Mouse (Mus musculus) left cerebral cortex, adult 8-10 months (tissue): ENCODE data around the gene Slc25a42. TPM values are rescaled to one million over a fixed set of nuclear protein-coding genes. Genes with fewer than 3 reads are reported as not detected.
A peak's percentile ranks its signal among the peaks of the same experiment; 100 is the strongest.

ENCODE experiments used
- DNase-seq, 2 experiments: peaks; one replicate each; pipeline ENCODE4 v3.0.0; 2022; ENCODE audit warnings: low spot score in 2 of 2
- total RNA-seq, 4 experiments: library from RNA; stranded (reverse); gene quantifications; 2 replicates each; pipeline ENCODE4 v1.2.4; 2022

Slc25a42 gene
- total RNA-seq, 4 experiments from 2014 or later, result 30.4 to 36.5 (median 34.9) TPM

DNA sequence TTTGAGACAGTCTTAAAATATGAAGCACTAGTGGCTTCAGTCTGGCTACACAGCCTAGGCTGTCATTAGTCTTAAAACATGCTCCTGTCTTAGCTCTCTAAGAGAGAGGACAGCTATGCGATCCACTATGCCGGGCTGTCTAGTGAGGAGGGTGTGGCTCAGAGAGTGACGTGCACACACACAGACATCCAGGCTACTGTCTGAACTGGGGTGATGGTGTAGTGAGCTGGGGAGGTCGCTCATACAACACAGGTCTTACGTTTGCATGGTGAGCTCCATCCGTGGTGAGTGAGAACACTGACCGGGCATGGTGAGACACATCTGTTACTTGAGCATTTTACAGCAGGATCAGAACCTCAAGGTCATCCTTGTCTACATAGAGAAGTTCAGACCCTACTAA is 40.9 kb downstream of the Slc25a42 start:
- DNase-seq, result no peak

GRCm38 (mm10) chr8:70170748-70171147 is 41.4 kb downstream of the Slc25a42 start:
- no peak for DNase-seq

GRCm38 (mm10) chr8:70170116-70170515 is 42.0 kb downstream of the Slc25a42 start:
- no peak for DNase-seq

- peak in 1 of 2 experiments; percentile 33 for DNase-seq
Observed at GRCm38 (mm10) chr8:70166504-70167110, 45.5 kb downstream of the Slc25a42 start.

GRCm38 (mm10) chr8:70163316-70163715 is 48.8 kb downstream of the Slc25a42 start:
- DNase-seq, result no peak

DNA sequence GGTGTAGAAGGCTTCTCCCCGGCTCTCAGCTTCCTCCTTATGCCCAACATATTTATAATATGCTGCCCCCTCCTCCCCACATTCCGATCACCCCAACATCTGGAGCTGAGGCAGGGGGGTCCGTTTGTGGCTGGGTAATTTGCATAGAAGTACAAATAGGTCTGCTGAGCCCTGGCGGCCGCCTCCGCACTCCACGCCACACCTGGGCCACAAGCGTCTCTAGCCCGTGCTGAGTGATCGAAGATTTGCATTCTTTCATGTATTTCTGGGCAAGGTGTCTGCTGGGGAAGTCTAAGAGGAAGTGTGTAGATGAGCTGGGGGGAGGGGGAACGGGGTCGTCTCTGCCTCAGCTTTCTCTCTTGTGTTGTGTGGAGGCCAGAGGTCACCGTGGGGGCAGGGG is 52.1 kb downstream of the Slc25a42 start:
- no peak for DNase-seq

GRCm38 (mm10) chr8:70159211-70159610 is 52.9 kb downstream of the Slc25a42 start:
- no peak for DNase-seq

DNA sequence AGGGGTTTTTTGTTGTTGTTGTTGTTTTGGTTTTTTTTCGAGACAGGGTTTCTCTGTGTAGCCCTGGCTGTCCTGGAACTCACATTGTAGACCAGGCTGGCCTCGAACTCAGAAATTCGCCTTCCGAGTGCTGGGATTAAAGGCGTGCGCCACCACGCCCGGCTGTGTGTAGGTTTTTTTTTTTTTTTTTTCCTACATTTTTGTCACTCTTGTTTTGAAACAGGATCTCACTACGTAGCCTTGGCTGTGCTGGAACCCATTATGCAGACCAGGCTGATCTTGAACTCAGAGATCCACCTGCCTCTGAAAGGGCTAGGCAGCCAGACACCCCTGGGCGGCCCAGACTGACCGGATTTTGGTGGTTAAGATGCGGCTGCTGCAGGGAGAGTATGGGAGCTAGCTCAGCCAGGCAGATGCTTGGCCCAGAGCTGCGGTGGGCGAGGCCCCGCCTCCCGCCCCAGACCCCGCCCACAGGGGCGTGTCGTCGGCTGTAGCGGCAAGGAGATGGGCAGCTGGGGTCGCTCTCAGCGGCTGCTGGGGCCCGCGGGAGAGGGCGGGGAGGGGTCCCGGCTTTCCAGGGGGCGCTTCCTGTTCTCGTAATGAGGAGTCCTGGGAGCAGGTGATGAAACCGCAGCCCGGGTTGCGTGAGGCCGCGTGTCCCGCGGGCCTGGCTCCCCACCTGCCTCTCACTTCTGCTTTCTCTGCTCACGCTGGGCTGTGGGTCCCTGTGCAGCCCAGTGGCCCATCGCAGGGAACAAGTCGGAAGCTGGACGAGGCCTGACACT is 53.8 kb downstream of the Slc25a42 start:
- no peak for DNase-seq

DNA sequence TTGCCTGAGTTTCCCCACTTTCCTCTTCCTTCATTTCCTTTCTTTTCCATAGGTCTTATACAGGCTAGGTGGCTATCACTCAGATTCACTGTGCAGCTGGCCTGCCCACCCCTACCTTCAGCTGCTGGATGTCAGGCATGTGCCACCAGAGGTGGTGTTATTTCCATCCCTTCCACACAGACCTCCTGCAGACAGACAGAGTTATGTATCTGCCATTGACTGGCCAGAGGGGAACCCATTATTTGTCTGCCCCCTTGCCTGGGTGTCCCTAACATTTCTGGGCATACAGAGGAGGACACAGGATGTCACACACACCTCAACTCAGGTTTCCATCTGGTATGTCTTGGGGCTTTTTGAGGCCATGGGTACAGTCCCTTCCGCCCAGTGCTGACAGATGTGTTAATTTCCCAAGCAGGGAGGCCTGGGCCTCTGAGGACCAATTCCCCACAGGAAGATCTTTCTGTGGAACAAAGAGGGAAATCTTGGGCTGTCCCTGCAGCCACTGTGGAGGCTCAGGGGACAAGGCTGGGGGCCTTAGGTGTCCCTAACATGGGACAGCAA is 54.8 kb downstream of the Slc25a42 start:
- no peak for DNase-seq

- DNase-seq, result no peak
Observed at GRCm38 (mm10) chr8:70152537-70153257, 59.4 kb downstream of the Slc25a42 start.

DNA sequence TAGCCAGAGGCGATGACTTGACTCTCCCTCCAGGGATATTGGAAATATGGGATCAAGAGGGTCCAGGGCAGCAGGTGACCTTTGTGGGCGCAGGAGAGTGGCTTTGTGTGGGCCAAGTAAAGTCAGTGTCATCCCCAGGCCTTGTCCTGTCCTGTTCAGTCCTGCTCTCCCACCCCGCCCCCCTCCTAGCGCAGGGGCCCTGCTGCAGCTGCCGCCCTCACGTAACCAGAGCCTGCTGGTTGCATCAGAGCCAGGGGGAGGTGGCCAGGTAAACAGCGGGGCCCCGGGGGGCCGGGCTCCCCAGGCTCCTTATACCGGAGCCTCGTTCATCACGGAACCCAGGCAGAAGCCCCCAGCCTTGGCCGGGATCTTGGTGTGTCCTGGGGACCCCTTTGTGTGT is 61.9 kb downstream of the Slc25a42 start:
- no peak for DNase-seq

GRCm38 (mm10) chr8:70147678-70148607 is 64.2 kb downstream of the Slc25a42 start:
- no peak for DNase-seq

GRCm38 (mm10) chr8:70139981-70140380 is 72.1 kb downstream of the Slc25a42 start:
- DNase-seq, result no peak

GRCm38 (mm10) chr8:70139026-70139857 is 72.9 kb downstream of the Slc25a42 start, which contains the start of the genes Rfxank, Borcs8 and Mef2b:
Gene Rfxank (minus strand): TSS chr8:70139154.
Gene Borcs8 (plus strand): TSS chr8:70139499.
Gene Mef2b (plus strand): TSS chr8:70139711.
- DNase-seq, result peak; percentile 89 to 99

DNA sequence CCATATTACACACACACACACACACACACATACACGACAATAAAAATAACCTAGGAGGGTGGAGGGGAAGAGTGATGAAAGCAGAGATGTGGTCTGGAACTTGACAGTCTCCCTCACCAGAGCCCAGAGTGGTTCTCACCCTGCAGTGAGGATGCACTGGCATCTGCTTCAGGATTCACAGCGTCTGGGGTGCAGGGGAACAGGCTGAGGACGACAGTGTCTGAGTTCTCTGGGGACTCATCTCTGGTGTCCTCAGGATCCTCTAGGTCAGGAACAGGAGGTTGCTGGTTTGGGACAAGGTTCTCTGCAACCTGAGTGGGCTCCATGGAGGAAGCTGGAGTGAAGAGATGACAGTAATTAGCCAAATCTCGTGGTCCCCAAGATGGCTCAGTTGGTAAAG is 74.2 kb downstream of the Slc25a42 start:
- DNase-seq, result no peak

- DNase-seq, result no peak
Observed at GRCm38 (mm10) chr8:70136591-70136990, 75.5 kb downstream of the Slc25a42 start.

DNA sequence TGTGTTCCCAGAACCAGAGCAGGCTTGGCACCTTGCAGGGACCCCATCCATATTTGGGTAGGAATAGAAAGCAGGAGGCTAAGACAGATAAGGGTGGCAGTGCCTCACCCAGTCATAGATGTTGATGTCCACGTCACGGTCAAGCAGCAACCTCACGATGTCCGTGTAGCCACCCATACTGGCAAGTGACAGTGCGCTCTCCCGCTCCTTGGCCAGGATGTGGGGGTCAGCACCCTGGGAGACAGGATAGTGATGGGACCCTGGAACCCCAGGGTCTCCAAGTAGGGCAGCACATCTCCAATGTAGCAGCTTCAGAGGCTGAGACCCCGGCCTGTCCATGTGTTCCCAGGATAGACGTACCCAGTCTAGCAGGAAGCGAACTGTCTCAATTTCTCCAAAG is 77.2 kb downstream of the Slc25a42 start:
- DNase-seq, result no peak
